Mouse (Mus musculus) lung, postnatal 0 days (tissue): ENCODE measurements around the gene Arhgap18. TPM values are rescaled to one million over a fixed set of nuclear protein-coding genes. Genes with fewer than 3 reads are reported as not detected.

Experiments
- ATAC-seq: fragments of 200-750 bp; cut with Nextera tagmentation; 2 replicates; pipeline ENCODE4 v1.8.0; 2017; ENCODE audit warnings: moderate library complexity
- DNase-seq: peaks from one replicate; pipeline ENCODE4 v3.0.0-alpha.2; 2016; ENCODE audit warnings: low spot score
- H3K27ac ChIP-seq: fragments of 300-500 bp; sonication (generic); 2 replicates; pipeline ENCODE4 v1.5.1; 2014; ENCODE audit warnings: antibody characterized with exemption, mild to moderate bottlenecking, low read length, mixed read lengths
- H3K27me3 ChIP-seq: fragments of 300-500 bp; sonication (generic); replicated peaks from 2 replicates; pipeline ENCODE4 v1.6.1; 2014; ENCODE audit warnings: low read length, mixed read lengths; ENCODE audit not compliant: insufficient read depth
- H3K36me3 ChIP-seq: fragments of 300-500 bp; sonication (generic); 2 replicates; pipeline ENCODE4 v1.6.1; 2014; ENCODE audit warnings: low read length, mixed read lengths; ENCODE audit not compliant: insufficient read depth
- H3K4me1 ChIP-seq: fragments of 300-500 bp; sonication (generic); 2 replicates; pipeline ENCODE4 v1.6.1; 2014; ENCODE audit warnings: antibody characterized with exemption, low read depth, low read length, mixed read lengths; ENCODE audit not compliant: insufficient read depth
- H3K4me2 ChIP-seq: fragments of 300-500 bp; sonication (generic); replicated peaks from 2 replicates; pipeline ENCODE4 v1.6.1; 2014; ENCODE audit warnings: low read depth, mild to moderate bottlenecking, low read length, moderate library complexity, mixed read lengths
- H3K4me3 ChIP-seq: fragments of 300-500 bp; sonication (generic); 2 replicates; pipeline ENCODE4 v1.5.1; 2014; ENCODE audit warnings: low read depth, low read length
- H3K9ac ChIP-seq: fragments of 300-500 bp; sonication (generic); replicated peaks from 2 replicates; pipeline ENCODE4 v1.6.1; 2014; ENCODE audit warnings: low read depth, mild to moderate bottlenecking
- H3K9me3 ChIP-seq: fragments of 300-500 bp; sonication (generic); 2 replicates; pipeline ENCODE4 v1.6.1; 2016; ENCODE audit warnings: low read length, mixed read lengths
- CTCF ChIP-seq: IDR thresholded peaks from 2 replicates; pipeline ENCODE4 v1.5.1; 2016; ENCODE audit warnings: antibody characterized with exemption, mild to moderate bottlenecking
- EP300 ChIP-seq: IDR thresholded peaks from 2 replicates; pipeline ENCODE4 v1.6.1; 2016; ENCODE audit warnings: antibody characterized with exemption, mild to moderate bottlenecking, control low read depth
- WGBS: fragments of 180-500 bp; shearing (Covaris S2); extraction: QIAGEN DNeasy Blood & Tissue Kit; methylation state at CpG from one replicate; pipeline ENCODE4 v1.1.7; 2014; 5-methylcytosine and 5-hydroxymethylcytosine counted together
- polyA plus RNA-seq: library from polyadenylated mRNA; unstranded; fragments of >200 nt; fragmentation: Nextera tagmentation; extraction: Ambion mirVana; gene quantifications from 2 replicates; pipeline ENCODE4 v1.2.1, GENCODE M21; 2015

Gene Arhgap18
- polyA plus RNA-seq, 1 experiment from 2014 or later, result 28.6 TPM

- DNase-seq, result peak; percentile 77
- ATAC-seq, result peak; percentile 87
- Histone ChIP-seq H3K27me3 (no peaks in the 10 kb centered on the region), H3K9ac (no peak overlapping the region), H3K4me3 (no peak overlapping the region), H3K4me2 (0 out of 2 replicates have a peak overlapping the region, but pooled peaks have one; percentile 3), H3K9me3 (no peaks in the 10 kb centered on the region), H3K4me1 (no peaks in the 10 kb centered on the region), H3K36me3 (no peaks in the 10 kb centered on the region), H3K27ac (peak overlapping the region; percentile 54)
- TF ChIP-seq CTCF (no peak), EP300 (peak; percentile 85)
- WGBS, result 40% methylated on average over 9 of the region's 9 CpGs
These were observed 75.4 kb downstream of the Arhgap18 start for GRCm38 (mm10) chr10:26828412-26829137.

- Histone ChIP-seq H3K4me1 (no peaks in the 10 kb centered on the region), H3K27ac (no peak overlapping the region), H3K36me3 (no peaks in the 10 kb centered on the region), H3K9me3 (no peaks in the 10 kb centered on the region), H3K4me3 (no peak overlapping the region), H3K27me3 (no peaks in the 10 kb centered on the region), H3K4me2 (no peak overlapping the region), H3K9ac (no peak overlapping the region)
- 93% methylated on average over 3 of the region's 3 CpGs for whole genome bisulfite sequencing
- TF ChIP-seq CTCF (no peak), EP300 (no peak)
- ATAC-seq (no peak), DNase-seq (no peak)
These were observed 78.8 kb downstream of the Arhgap18 start for GRCm38 (mm10) chr10:26832068-26832467.

DNA sequence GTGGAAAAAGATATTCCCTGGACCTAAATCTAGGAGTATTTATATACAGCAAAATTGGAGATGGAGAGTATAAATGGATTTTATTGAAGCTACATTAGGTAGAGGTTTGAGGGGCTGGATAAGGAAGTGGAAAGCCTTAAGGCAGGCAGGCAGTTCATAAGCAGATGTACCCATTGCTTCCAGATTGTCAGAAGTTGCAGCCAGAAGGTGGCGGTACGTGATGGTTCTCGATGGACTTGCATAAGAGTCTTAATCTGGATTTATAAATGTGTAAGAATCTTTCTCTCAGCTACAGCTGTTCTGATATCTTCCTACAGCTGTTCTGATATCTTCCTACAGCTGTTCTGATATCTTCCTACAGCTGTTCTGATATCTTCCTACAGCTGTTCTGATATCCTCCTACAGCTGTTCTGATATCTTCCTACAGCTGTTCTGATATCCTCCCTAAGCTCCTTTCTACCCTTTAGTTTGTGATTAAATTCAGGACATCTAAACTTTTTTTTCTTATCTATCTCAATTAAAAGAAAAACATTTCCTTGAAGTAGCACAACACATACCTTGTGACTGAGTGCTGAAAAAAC, 79.5 kb downstream of the Arhgap18 start:
- no peaks in the 10 kb centered on the region for H3K9me3 ChIP-seq
- H3K4me1 ChIP-seq, result no peaks in the 10 kb centered on the region
- TF ChIP-seq CTCF (no peak), EP300 (no peak)
- no peak overlapping the region for H3K27ac ChIP-seq
- no peak overlapping the region for H3K4me2 ChIP-seq
- H3K9ac ChIP-seq, result no peak overlapping the region
- no peak for ATAC-seq
- 93% methylated on average over 3 of the region's 3 CpGs for WGBS
- H3K27me3 ChIP-seq, result no peaks in the 10 kb centered on the region
- no peak for DNase-seq
- H3K36me3 ChIP-seq, result no peaks in the 10 kb centered on the region
- H3K4me3 ChIP-seq, result no peak overlapping the region

DNA sequence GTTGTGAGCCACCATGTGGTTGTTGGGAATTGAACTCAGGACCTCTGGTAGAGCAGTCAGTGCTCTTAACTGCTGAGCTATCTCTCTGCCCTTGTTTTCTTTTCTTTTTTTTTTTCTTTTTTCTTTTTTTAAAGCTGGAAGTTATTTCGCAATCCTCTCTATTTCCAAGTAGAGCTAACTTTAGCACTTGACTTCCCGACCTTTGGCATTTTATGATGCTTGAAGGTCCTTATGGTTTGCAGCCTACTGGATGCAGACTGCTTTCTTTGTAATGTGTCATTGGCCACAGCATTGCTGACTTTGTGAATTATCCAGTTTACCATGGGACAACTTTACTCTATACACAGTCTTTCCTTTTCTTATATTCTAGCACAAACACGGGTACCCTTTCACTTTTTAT, 80.2 kb downstream of the Arhgap18 start:
- no peak overlapping the region for H3K4me2 ChIP-seq
- H3K36me3 ChIP-seq, result no peaks in the 10 kb centered on the region
- H3K4me1 ChIP-seq, result no peaks in the 10 kb centered on the region
- no peaks in the 10 kb centered on the region for H3K27me3 ChIP-seq
- no peak for TF ChIP-seq CTCF
- TF ChIP-seq EP300, result peak; percentile 50
- H3K4me3 ChIP-seq, result no peak overlapping the region
- ATAC-seq (peak; percentile 34; the same call in 1 of the 2 replicates), DNase-seq (peak; percentile 68)
- no peak overlapping the region for H3K9ac ChIP-seq
- 38% methylated on average over 3 of the region's 3 CpGs for WGBS
- no peaks in the 10 kb centered on the region for H3K9me3 ChIP-seq
- H3K27ac ChIP-seq, result no peak overlapping the region

- no peak overlapping the region for H3K9ac ChIP-seq
- TF ChIP-seq CTCF, result no peak
- no peak for TF ChIP-seq EP300
- no peaks in the 10 kb centered on the region for H3K9me3 ChIP-seq
- no peak overlapping the region for H3K4me2 ChIP-seq
- ATAC-seq (no peak), DNase-seq (no peak)
- no peak overlapping the region for H3K4me3 ChIP-seq
- H3K27ac ChIP-seq, result no peak overlapping the region
- no peaks in the 10 kb centered on the region for H3K4me1 ChIP-seq
- no peaks in the 10 kb centered on the region for H3K27me3 ChIP-seq
- H3K36me3 ChIP-seq, result no peaks in the 10 kb centered on the region
- WGBS, result 81% methylated on average over 4 of the region's 4 CpGs
These were observed 96.1 kb downstream of the Arhgap18 start for GRCm38 (mm10) chr10:26849311-26849710.

GRCm38 (mm10) chr10:26849854-26850253, 96.6 kb downstream of the Arhgap18 start:
- no peak overlapping the region for H3K27ac ChIP-seq
- WGBS, result 19% methylated on average over 6 of the region's 6 CpGs
- no peak overlapping the region for H3K9ac ChIP-seq
- H3K4me2 ChIP-seq, result no peak overlapping the region
- TF ChIP-seq CTCF (no peak), EP300 (no peak)
- ATAC-seq (peak; percentile 50; the same call in 1 of the 2 replicates), DNase-seq (peak; percentile 55)
- no peaks in the 10 kb centered on the region for H3K9me3 ChIP-seq
- H3K27me3 ChIP-seq, result no peaks in the 10 kb centered on the region
- no peak overlapping the region for H3K4me3 ChIP-seq
- no peaks in the 10 kb centered on the region for H3K36me3 ChIP-seq
- no peaks in the 10 kb centered on the region for H3K4me1 ChIP-seq
